In genomic region chr6:114657807-114658206, GRCm38 (mm10) we compare ENCODE assay signal across 25 mouse cellular contexts. TPM values are rescaled to one million over a fixed set of nuclear protein-coding genes. Genes with fewer than 3 reads are reported as not detected.
A peak's percentile ranks its signal among the peaks of the same experiment; 100 is the strongest.
DNase-seq lines count a peak whose midpoint lies in the region; ATAC-seq and TF ChIP-seq lines count a peak whose summit lies in the region.
"Had no signal": no experiment of that assay in that cellular context is flagged by ENCODE, and none has a peak within 500 bp of the region (broad histone marks: within the 10 kb centered on the region; RNA-seq: fewer than 3 reads in every experiment).

No protein-coding gene starts in this region.

- H3K27ac ChIP-seq in kidney, adult 2 months (ENCODE audit: insufficient read depth, low read depth, low read length): no peak overlapping the region
- no peak overlapping the region for H3K27ac ChIP-seq in kidney, embryonic 15.5 days
- H3K27ac ChIP-seq in stomach, postnatal 0 days (replicated peaks): no peak overlapping the region
- H3K27ac ChIP-seq: embryonic facial prominence, embryonic 12.5 days; heart, embryonic 10.5 days; hindbrain, embryonic 14.5 days; intestine, embryonic 15.5 days; limb, embryonic 15.5 days; neural tube, embryonic 15.5 days had no signal

- H3K36me3 ChIP-seq in kidney, adult 2 months (ENCODE audit: control insufficient read depth, insufficient read depth, low read length): no peaks in the 10 kb centered on the region
- H3K36me3 ChIP-seq in kidney, embryonic 15.5 days: no peaks in the 10 kb centered on the region
- no peaks in the 10 kb centered on the region for H3K36me3 ChIP-seq in stomach, postnatal 0 days (ENCODE audit: control insufficient read depth, insufficient read depth, low read length)
- H3K36me3 ChIP-seq: embryonic facial prominence, embryonic 12.5 days; heart, embryonic 10.5 days; intestine, embryonic 15.5 days; limb, embryonic 15.5 days; neural tube, embryonic 15.5 days had no signal

- no peaks in the 10 kb centered on the region for H3K27me3 ChIP-seq in kidney, adult 2 months (replicated peaks; ENCODE audit: control insufficient read depth, insufficient read depth, low read length)
- no peaks in the 10 kb centered on the region for H3K27me3 ChIP-seq in kidney, embryonic 15.5 days
- no peaks in the 10 kb centered on the region for H3K27me3 ChIP-seq in stomach, postnatal 0 days (ENCODE audit: control insufficient read depth, insufficient read depth, low read length)
- H3K27me3 ChIP-seq: embryonic facial prominence, embryonic 12.5 days; intestine, embryonic 15.5 days; limb, embryonic 15.5 days; neural tube, embryonic 15.5 days had no signal

- peak; percentile 18 for DNase-seq in kidney, adult 2 months
- DNase-seq in 3134 (ENCODE audit: extremely low read depth, insufficient read length, low spot score): peak; percentile 30
- DNase-seq in urinary bladder, adult 18-20 months (ENCODE audit: low spot score in 2 of 2): no peak
- DNase-seq in adrenal gland, postnatal 25 days: no peak
- no peak for DNase-seq in stomach, postnatal 0 days (ENCODE audit: low spot score)
- DNase-seq: B cell, adult 2 months; cerebellum, adult 2 months; cerebellum, postnatal 25 days; forebrain, postnatal 0 days; gastrocnemius, postnatal 25 days; heart, postnatal 4 days; kidney, adult 9 months; left cerebral cortex, postnatal 4 days; right cerebral cortex, adult 18-20 months; thymus, adult 2 months had no signal

- no peak overlapping the region for H3K9ac ChIP-seq in kidney, embryonic 15.5 days
- no peak overlapping the region for H3K9ac ChIP-seq in stomach, postnatal 0 days (ENCODE audit: low read length)
- H3K9ac ChIP-seq: embryonic facial prominence, embryonic 12.5 days; forebrain, postnatal 0 days; hindbrain, embryonic 14.5 days; intestine, embryonic 15.5 days; limb, embryonic 15.5 days; neural tube, embryonic 15.5 days had no signal

- no peak for TF ChIP-seq CTCF in kidney, adult 2 months (conservative IDR thresholded peaks at IDR 0.05; ENCODE audit: insufficient read depth, insufficient read length, low read depth, low read length)
- no peak for TF ChIP-seq CTCF in stomach, postnatal 0 days (IDR thresholded peaks at IDR 0.05; ENCODE audit: low read depth)

- no peak overlapping the region for H3K4me3 ChIP-seq in kidney, adult 2 months (ENCODE audit: insufficient read depth, low read depth, low read length)
- no peak overlapping the region for H3K4me3 ChIP-seq in kidney, embryonic 15.5 days (replicated peaks)
- no peak overlapping the region for H3K4me3 ChIP-seq in stomach, postnatal 0 days (ENCODE audit: low read depth, low read length)
- H3K4me3 ChIP-seq: embryonic facial prominence, embryonic 12.5 days; heart, embryonic 10.5 days; intestine, embryonic 15.5 days; limb, embryonic 15.5 days; neural tube, embryonic 15.5 days had no signal

- no peak for TF ChIP-seq POLR2A in kidney, adult 2 months (IDR thresholded peaks at IDR 0.05; ENCODE audit: low read depth, low read length)

- H3K4me1 ChIP-seq in kidney, adult 2 months (ENCODE audit: control insufficient read depth, insufficient read depth, low read length): no peaks in the 10 kb centered on the region
- H3K4me1 ChIP-seq in kidney, embryonic 15.5 days: no peaks in the 10 kb centered on the region
- H3K4me1 ChIP-seq in stomach, postnatal 0 days (replicated peaks; ENCODE audit: control insufficient read depth, insufficient read depth): no peaks in the 10 kb centered on the region
- H3K4me1 ChIP-seq: neural tube, embryonic 15.5 days had no signal

- no peak for ATAC-seq in kidney, embryonic 15.5 days (replicated peaks; ENCODE audit: low FRiP score)
- peak; percentile 59 for ATAC-seq in CD4-positive, CD25-positive, alpha-beta regulatory T cell, adult 4 months
- peak; percentile 29 for ATAC-seq in inflammation-experienced regulatory T-cells, adult 6 months
- no peak for ATAC-seq in stomach, postnatal 0 days (ENCODE audit: low FRiP score, low TSS enrichment)
- ATAC-seq: forebrain, postnatal 0 days; intestine, embryonic 15.5 days had no signal

- H3K9me3 ChIP-seq in kidney, embryonic 15.5 days (replicated peaks): no peaks in the 10 kb centered on the region
- H3K9me3 ChIP-seq in stomach, postnatal 0 days (ENCODE audit: control insufficient read depth, low read length): no peaks in the 10 kb centered on the region
- H3K9me3 ChIP-seq: embryonic facial prominence, embryonic 12.5 days; heart, embryonic 10.5 days; intestine, embryonic 15.5 days; limb, embryonic 15.5 days; neural tube, embryonic 15.5 days had no signal

- H3K4me2 ChIP-seq in kidney, embryonic 15.5 days: no peak overlapping the region
- no peak overlapping the region for H3K4me2 ChIP-seq in stomach, postnatal 0 days (replicated peaks; ENCODE audit: low read depth)
- H3K4me2 ChIP-seq: embryonic facial prominence, embryonic 12.5 days; hindbrain, embryonic 14.5 days; intestine, embryonic 15.5 days; limb, embryonic 15.5 days; midbrain, embryonic 11.5 days; neural tube, embryonic 15.5 days had no signal

- WGBS in kidney, adult 2 months: 78% methylated on average over 4 of the region's 4 CpGs
- WGBS in kidney, embryonic 15.5 days: 67% methylated on average over 4 of the region's 4 CpGs
- 36% methylated on average over 4 of the region's 4 CpGs for WGBS in stomach, postnatal 0 days

- TF ChIP-seq EP300 in stomach, postnatal 0 days (optimal IDR thresholded peaks at IDR 0.05): no peak

RNA-seq across cellular contexts. Expression of gene Atg7, which starts 14.9 kb away (rescaled TPM):
- 20.1 and 20.6 TPM in 2 replicates for polyA plus RNA-seq in kidney, adult 2 months (2012; rRNA removed)
- 21.3 and 23.4 TPM in 2 replicates for polyA plus RNA-seq in kidney, embryonic 15.5 days (2015; fragmentation: Nextera tagmentation; extraction: Ambion mirVana)
- 10 to 100 TPM; 26.4 to 41.8 TPM for polyA plus RNA-seq in CD4-positive, CD25-positive, alpha-beta regulatory T cell, adult 4 months (2017; shearing (Covaris generic))
- polyA plus RNA-seq in inflammation-experienced regulatory T-cells, adult 6 months (2017; shearing (Covaris generic)): 10 to 100 TPM; 29.7 to 39.8 (median 30.4) TPM
- total RNA-seq in adrenal gland, postnatal 25 days (2021): 27.6 and 41.2 TPM in 2 replicates
- polyA plus RNA-seq in stomach, postnatal 0 days (2015; fragmentation: Nextera tagmentation; extraction: Ambion mirVana): 14.0 and 15.0 TPM in 2 replicates

Comparison
In these comparisons a context has a peak if more than half of its experiments do, and no peak if none do; other contexts are left out.
1. DNase-seq: peak in kidney, adult 2 months (single experiment) and 3134 (single experiment); none in urinary bladder, adult 18-20 months (0 of 2), adrenal gland, postnatal 25 days (single experiment) and stomach, postnatal 0 days (single experiment).
2. ATAC-seq: peak in CD4-positive, CD25-positive, alpha-beta regulatory T cell, adult 4 months (single experiment) and inflammation-experienced regulatory T-cells, adult 6 months (single experiment); none in kidney, embryonic 15.5 days (single experiment) and stomach, postnatal 0 days (single experiment).